ENCODE assay signal across 17 mouse cellular contexts in the genomic region with DNA sequence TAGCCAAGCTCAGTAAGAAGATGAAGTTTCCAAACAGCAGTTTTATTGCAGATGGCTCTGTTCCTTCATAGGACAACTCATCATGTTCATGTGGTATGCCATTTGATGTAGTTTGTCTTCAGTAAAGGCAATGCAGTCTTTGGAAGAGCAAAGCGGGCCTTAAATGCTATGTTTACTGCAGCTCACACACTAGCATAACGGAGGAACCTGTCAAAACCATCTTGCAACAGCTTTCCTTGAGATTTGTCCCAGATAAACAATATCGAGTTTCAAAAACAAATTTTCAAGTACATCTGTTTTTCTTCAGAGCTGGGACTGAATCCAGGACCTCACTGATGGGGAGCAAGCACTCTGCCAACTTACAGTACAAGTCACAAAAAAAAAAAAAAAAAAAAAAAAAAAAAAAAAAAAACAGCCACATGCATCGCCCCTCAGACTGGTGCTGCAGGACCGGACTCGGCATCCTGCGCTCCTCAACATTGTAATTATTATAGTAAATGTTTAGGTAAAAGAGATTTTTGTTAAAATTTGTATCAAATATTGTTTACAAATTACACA.
DNase-seq lines count a peak whose midpoint lies in the region; ATAC-seq and TF ChIP-seq lines count a peak whose summit lies in the region.
"Had no signal": no experiment of that assay in that cellular context is flagged by ENCODE, and none has a peak within 500 bp of the region (broad histone marks: within the 10 kb centered on the region; RNA-seq: fewer than 3 reads in every experiment).

No protein-coding gene starts in this region.

- no peak overlapping the region for H3K9ac ChIP-seq in forebrain, postnatal 0 days
- H3K9ac ChIP-seq in forebrain, embryonic 12.5 days: no peak overlapping the region
- no peak overlapping the region for H3K9ac ChIP-seq in limb, embryonic 14.5 days (ENCODE audit: low read depth, low read length, severe bottlenecking)
- H3K9ac ChIP-seq: liver, embryonic 13.5 days had no signal

- H3K36me3 ChIP-seq in forebrain, postnatal 0 days (ENCODE audit: insufficient read depth): no peaks in the 10 kb centered on the region
- H3K36me3 ChIP-seq in forebrain, embryonic 12.5 days (replicated peaks): no peaks in the 10 kb centered on the region
- H3K36me3 ChIP-seq in limb, embryonic 14.5 days (ENCODE audit: control insufficient read depth, insufficient read depth, low read length): no peaks in the 10 kb centered on the region
- no peaks in the 10 kb centered on the region for H3K36me3 ChIP-seq in limb, embryonic 10.5 days
- H3K36me3 ChIP-seq: liver, embryonic 13.5 days had no signal

- no peaks in the 10 kb centered on the region for H3K9me3 ChIP-seq in forebrain, postnatal 0 days (ENCODE audit: low read length)
- H3K9me3 ChIP-seq in forebrain, embryonic 12.5 days: no peaks in the 10 kb centered on the region
- H3K9me3 ChIP-seq in limb, embryonic 14.5 days (ENCODE audit: control insufficient read depth, low read length): no peaks in the 10 kb centered on the region
- no peaks in the 10 kb centered on the region for H3K9me3 ChIP-seq in limb, embryonic 10.5 days (replicated peaks)
- H3K9me3 ChIP-seq: liver, embryonic 13.5 days had no signal

- H3K4me2 ChIP-seq in forebrain, postnatal 0 days (ENCODE audit: low read depth): no peak overlapping the region
- no peak overlapping the region for H3K4me2 ChIP-seq in forebrain, embryonic 12.5 days
- H3K4me2 ChIP-seq in limb, embryonic 14.5 days (replicated peaks; ENCODE audit: low read depth, low read length, severe bottlenecking): no peak overlapping the region
- H3K4me2 ChIP-seq: liver, embryonic 13.5 days had no signal

- no peak overlapping the region for H3K4me3 ChIP-seq in forebrain, postnatal 0 days (ENCODE audit: low read depth, low read length)
- no peak overlapping the region for H3K4me3 ChIP-seq in forebrain, embryonic 12.5 days (replicated peaks)
- no peak overlapping the region for H3K4me3 ChIP-seq in limb, embryonic 14.5 days (replicated peaks; ENCODE audit: low read length)
- no peak overlapping the region for H3K4me3 ChIP-seq in limb, embryonic 10.5 days
- H3K4me3 ChIP-seq: erythroblast, embryonic 14.5 days; liver, embryonic 13.5 days had no signal

- DNase-seq in forebrain, postnatal 0 days: peak; percentile 67
- peak; percentile 36 for DNase-seq in limb, embryonic 14.5 days (ENCODE audit: low spot score)
- no peak for DNase-seq in limb, embryonic 10.5 days (ENCODE audit: low spot score)
- peak; percentile 2 for DNase-seq in forelimb bud, embryonic 11.5 days (ENCODE audit: low read depth, low spot score)
- peak; percentile 32 to 42 for DNase-seq in lung, postnatal 4 days
- no peak for DNase-seq in right cerebral cortex, postnatal 36 days (ENCODE audit: low spot score in 2 of 2)
- DNase-seq: adrenal gland, postnatal 25 days; cerebellum, adult 9-11 months; kidney, adult 18-20 months; kidney, postnatal 25 days; liver, embryonic 13.5 days; midbrain, embryonic 14.5 days; thymus, adult 18-20 months had no signal

- TF ChIP-seq POLR2A in limb, embryonic 14.5 days (IDR thresholded peaks at IDR 0.05; ENCODE audit: borderline replicate concordance, extremely low read depth, insufficient read depth, insufficient read length): no peak

- H3K27me3 ChIP-seq in forebrain, postnatal 0 days (ENCODE audit: insufficient read depth, low read length): no peaks in the 10 kb centered on the region
- no peaks in the 10 kb centered on the region for H3K27me3 ChIP-seq in forebrain, embryonic 12.5 days
- H3K27me3 ChIP-seq in limb, embryonic 14.5 days (ENCODE audit: control insufficient read depth, insufficient read depth, low read length): no peaks in the 10 kb centered on the region
- no peaks in the 10 kb centered on the region for H3K27me3 ChIP-seq in limb, embryonic 10.5 days (ENCODE audit: low read depth, poor library complexity, severe bottlenecking)
- H3K27me3 ChIP-seq: liver, embryonic 13.5 days; Patski had no signal

- WGBS in forebrain, postnatal 0 days: 60% methylated on average over 7 of the region's 7 CpGs
- WGBS in forebrain, embryonic 12.5 days: 83% methylated on average over 7 of the region's 7 CpGs
- 76% methylated on average over 7 of the region's 7 CpGs for WGBS in limb, embryonic 14.5 days
- WGBS in limb, embryonic 10.5 days: 82% methylated on average over 7 of the region's 7 CpGs

- no peak overlapping the region for H3K27ac ChIP-seq in forebrain, postnatal 0 days (ENCODE audit: low read depth, low read length)
- H3K27ac ChIP-seq in forebrain, embryonic 12.5 days: no peak overlapping the region
- no peak overlapping the region for H3K27ac ChIP-seq in limb, embryonic 14.5 days (replicated peaks; ENCODE audit: low read depth, low read length)
- no peak overlapping the region for H3K27ac ChIP-seq in limb, embryonic 10.5 days
- H3K27ac ChIP-seq: liver, embryonic 13.5 days had no signal

- TF ChIP-seq CTCF in forebrain, postnatal 0 days (IDR thresholded peaks at IDR 0.05; ENCODE audit: low read depth): no peak

- no peaks in the 10 kb centered on the region for H3K4me1 ChIP-seq in forebrain, postnatal 0 days (ENCODE audit: insufficient read depth)
- H3K4me1 ChIP-seq in forebrain, embryonic 12.5 days: no peaks in the 10 kb centered on the region
- no peaks in the 10 kb centered on the region for H3K4me1 ChIP-seq in limb, embryonic 14.5 days (ENCODE audit: control insufficient read depth, insufficient read depth, low read length)
- no peaks in the 10 kb centered on the region for H3K4me1 ChIP-seq in limb, embryonic 10.5 days
- H3K4me1 ChIP-seq: liver, embryonic 13.5 days had no signal

- ATAC-seq in forebrain, postnatal 0 days: peak; percentile 83
- no peak for ATAC-seq in forebrain, embryonic 12.5 days (ENCODE audit: low FRiP score)
- ATAC-seq in limb, embryonic 14.5 days (ENCODE audit: low FRiP score, low read depth): no peak
- ATAC-seq: activated CD4-positive, CD25-positive, alpha-beta regulatory T cell, adult 4 months; Patski had no signal

Comparison
In these comparisons a context has a peak if more than half of its experiments do, and no peak if none do; other contexts are left out.
1. DNase-seq: peak in forebrain, postnatal 0 days (single experiment), limb, embryonic 14.5 days (single experiment), forelimb bud, embryonic 11.5 days (single experiment) and lung, postnatal 4 days (2 of 2); none in limb, embryonic 10.5 days (single experiment) and right cerebral cortex, postnatal 36 days (0 of 2).